Mouse (Mus musculus) ES-Bruce4 (cell line): ENCODE measurements around the gene Mapre3. TPM values are rescaled to one million over a fixed set of nuclear protein-coding genes. Genes with fewer than 3 reads are reported as not detected.

Source experiments
- H3K27ac ChIP-seq: 2 replicates; pipeline ENCODE4 v1.5.1; 2012; ENCODE audit warnings: low read length, inconsistent platforms; ENCODE audit not compliant: insufficient read depth
- H3K27me3 ChIP-seq: 2 replicates; pipeline ENCODE4 v1.6.1; 2012; ENCODE audit warnings: mild to moderate bottlenecking, low read length, inconsistent platforms; ENCODE audit not compliant: control insufficient read depth, poor library complexity, insufficient read depth, severe bottlenecking
- H3K36me3 ChIP-seq: 2 replicates; pipeline ENCODE4 v1.6.1; 2012; ENCODE audit warnings: inconsistent platforms, mild to moderate bottlenecking, low read length, moderate library complexity; ENCODE audit not compliant: control insufficient read depth, poor library complexity, insufficient read depth, severe bottlenecking
- H3K4me1 ChIP-seq: one replicate; pipeline ENCODE4 v1.8.1; 2011; ENCODE audit warnings: low read length; ENCODE audit not compliant: control insufficient read depth, insufficient read depth
- H3K4me3 ChIP-seq: 2 replicates; pipeline ENCODE4 v1.5.1; 2011; ENCODE audit warnings: low read depth, mild to moderate bottlenecking, low read length
- H3K9ac ChIP-seq: 2 replicates; pipeline ENCODE4 v1.6.1; 2012; ENCODE audit warnings: low read depth, mild to moderate bottlenecking, inconsistent platforms; ENCODE audit not compliant: poor library complexity, severe bottlenecking
- H3K9me3 ChIP-seq: replicated peaks from 2 replicates; pipeline ENCODE4 v1.6.1; 2012; ENCODE audit warnings: mild to moderate bottlenecking, low read length, inconsistent platforms; ENCODE audit not compliant: control insufficient read depth, poor library complexity, insufficient read depth, severe bottlenecking
- CTCF ChIP-seq: IDR thresholded peaks from one replicate; pipeline ENCODE4 v1.8.1; 2011; ENCODE audit warnings: low read depth, low read length
- EP300 ChIP-seq: IDR thresholded peaks from 2 replicates; pipeline ENCODE4 v1.6.1; 2011; ENCODE audit warnings: low read depth, low read length; ENCODE audit not compliant: insufficient read depth
- POLR2A ChIP-seq: IDR thresholded peaks from one replicate; pipeline ENCODE4 v1.8.1; 2011; ENCODE audit warnings: low read length; ENCODE audit not compliant: insufficient read depth
- polyA plus RNA-seq: library from polyadenylated mRNA; stranded (reverse); fragments of >200 nt; gene quantifications from 2 replicates; pipeline ENCODE4 v1.2.4, GENCODE M21; 2011; ENCODE audit warnings: low read depth; ENCODE audit not compliant: missing spikeins, insufficient read depth, insufficient read length

Mapre3 gene
- polyA plus RNA-seq, 1 experiment, result 15.6 TPM

GRCm38 (mm10) chr5:30868981-30869380, 54.5 kb downstream of the Mapre3 start:
- no peak for TF ChIP-seq CTCF
- TF ChIP-seq POLR2A, result no peak
- no peak for TF ChIP-seq EP300
- H3K9ac ChIP-seq, result peak overlapping the region; percentile 32
- no peaks in the 10 kb centered on the region for H3K9me3 ChIP-seq
- H3K27ac ChIP-seq, result 0 out of 2 replicates have a peak overlapping the region, but pooled peaks have one; percentile 7
- peaks cover 6% of the 10 kb centered on the region for H3K4me1 ChIP-seq
- H3K4me3 ChIP-seq, result peak overlapping the region; percentile 34
- H3K27me3 ChIP-seq, result no peaks in the 10 kb centered on the region
- peaks cover 20% of the 10 kb centered on the region for H3K36me3 ChIP-seq

- H3K4me3 ChIP-seq, result peak overlapping the region; percentile 90
- H3K27me3 ChIP-seq, result no peaks in the 10 kb centered on the region
- no peak overlapping the region for H3K27ac ChIP-seq
- H3K36me3 ChIP-seq, result peaks cover 22% of the 10 kb centered on the region
- H3K4me1 ChIP-seq, result peaks cover under 1% of the 10 kb centered on the region
- TF ChIP-seq CTCF (no peak), POLR2A (peak; percentile 68)
- H3K9me3 ChIP-seq, result no peaks in the 10 kb centered on the region
- peak overlapping the region; percentile 84 for H3K9ac ChIP-seq
Measured at GRCm38 (mm10) chr5:30869405-30870130, 55.1 kb downstream of the Mapre3 start.

GRCm38 (mm10) chr5:30870131-30870406, 55.6 kb downstream of the Mapre3 start:
- Histone ChIP-seq H3K9me3 (no peaks in the 10 kb centered on the region), H3K9ac (peak overlapping the region; percentile 84), H3K27ac (no peak overlapping the region), H3K4me3 (peak overlapping the region; percentile 90), H3K27me3 (no peaks in the 10 kb centered on the region), H3K4me1 (no peaks in the 10 kb centered on the region), H3K36me3 (peaks cover 27% of the 10 kb centered on the region)
- TF ChIP-seq CTCF, result no peak
- no peak for TF ChIP-seq POLR2A
- no peak for TF ChIP-seq EP300

- Histone ChIP-seq H3K36me3 (peaks cover 28% of the 10 kb centered on the region), H3K4me1 (no peaks in the 10 kb centered on the region), H3K27ac (no peak overlapping the region), H3K4me3 (no peak overlapping the region), H3K27me3 (no peaks in the 10 kb centered on the region), H3K9me3 (no peaks in the 10 kb centered on the region), H3K9ac (no peak overlapping the region)
- no peak for TF ChIP-seq CTCF
- TF ChIP-seq POLR2A, result no peak
- TF ChIP-seq EP300, result no peak
Measured at GRCm38 (mm10) chr5:30872574-30872973, 58.1 kb downstream of the Mapre3 start.

GRCm38 (mm10) chr5:30874365-30874764, 59.9 kb downstream of the Mapre3 start:
- no peak for TF ChIP-seq CTCF
- H3K4me1 ChIP-seq, result no peaks in the 10 kb centered on the region
- H3K9ac ChIP-seq, result no peak overlapping the region
- H3K9me3 ChIP-seq, result no peaks in the 10 kb centered on the region
- no peak overlapping the region for H3K4me3 ChIP-seq
- no peak overlapping the region for H3K27ac ChIP-seq
- peaks cover 28% of the 10 kb centered on the region for H3K36me3 ChIP-seq
- no peaks in the 10 kb centered on the region for H3K27me3 ChIP-seq

GRCm38 (mm10) chr5:30878616-30879015, 64.2 kb downstream of the Mapre3 start:
- no peak overlapping the region for H3K4me3 ChIP-seq
- H3K27ac ChIP-seq, result peak overlapping the region; percentile 58
- H3K36me3 ChIP-seq, result peaks cover 8% of the 10 kb centered on the region
- H3K27me3 ChIP-seq, result no peaks in the 10 kb centered on the region
- 0 out of 2 replicates have a peak, but pooled peaks have one; percentile 14 for TF ChIP-seq EP300
- TF ChIP-seq CTCF, result no peak
- no peaks in the 10 kb centered on the region for H3K9me3 ChIP-seq
- no peaks in the 10 kb centered on the region for H3K4me1 ChIP-seq
- no peak overlapping the region for H3K9ac ChIP-seq
